Mouse (Mus musculus) intestine, embryonic 14.5 days (tissue): ENCODE results near the gene Grap. TPM values are rescaled to one million over a fixed set of nuclear protein-coding genes. Genes with fewer than 3 reads are reported as not detected.

Source experiments
- ATAC-seq: fragments of 200-750 bp; cut with Nextera tagmentation; replicated peaks from 2 replicates; pipeline ENCODE4 v1.8.0; 2017; ENCODE audit warnings: low read depth, moderate number of reproducible peaks, moderate TSS enrichment, moderate library complexity; ENCODE audit not compliant: low FRiP score, low TSS enrichment
- DNase-seq: peaks from one replicate; pipeline ENCODE4 v3.0.0-alpha.2; 2018; ENCODE audit warnings: low spot score
- H3K27ac ChIP-seq: fragments of 300-500 bp; sonication (generic); 2 replicates; pipeline ENCODE4 v1.5.1; 2014; ENCODE audit warnings: low read depth, mild to moderate bottlenecking, control low read depth
- H3K27me3 ChIP-seq: fragments of 300-500 bp; sonication (generic); replicated peaks from 2 replicates; pipeline ENCODE4 v1.6.1; 2014; ENCODE audit warnings: low read length, control low read depth; ENCODE audit not compliant: control insufficient read depth, insufficient read depth
- H3K36me3 ChIP-seq: fragments of 300-500 bp; sonication (generic); 2 replicates; pipeline ENCODE4 v1.6.1; 2014; ENCODE audit warnings: low read length, control low read depth; ENCODE audit not compliant: control insufficient read depth, insufficient read depth
- H3K4me1 ChIP-seq: fragments of 300-500 bp; sonication (generic); replicated peaks from 2 replicates; pipeline ENCODE4 v1.6.1; 2014; ENCODE audit warnings: low read length, control low read depth, mixed read lengths; ENCODE audit not compliant: control insufficient read depth, insufficient read depth
- H3K4me2 ChIP-seq: fragments of 300-500 bp; sonication (generic); 2 replicates; pipeline ENCODE4 v1.6.1; 2014; ENCODE audit warnings: low read length
- H3K4me3 ChIP-seq: fragments of 300-500 bp; sonication (generic); 2 replicates; pipeline ENCODE4 v1.5.1; 2014; ENCODE audit warnings: low read depth, low read length, control low read depth, mixed read lengths
- H3K9ac ChIP-seq: fragments of 300-500 bp; sonication (generic); 2 replicates; pipeline ENCODE4 v1.6.1; 2014; ENCODE audit warnings: mild to moderate bottlenecking, low read length
- H3K9me3 ChIP-seq: fragments of 300-500 bp; sonication (generic); 2 replicates; pipeline ENCODE4 v1.6.1; 2016; ENCODE audit warnings: low read length, control low read depth; ENCODE audit not compliant: control insufficient read depth
- whole genome bisulfite sequencing: fragments of 180-500 bp; shearing (Covaris S2); extraction: QIAGEN DNeasy Blood & Tissue Kit; methylation state at CpG from one replicate; pipeline ENCODE4 v1.1.7; 2014; 5-methylcytosine and 5-hydroxymethylcytosine counted together
- polyA plus RNA-seq: library from polyadenylated mRNA; unstranded; fragments of >200 nt; fragmentation: Nextera tagmentation; extraction: Ambion mirVana; gene quantifications from 2 replicates; pipeline ENCODE4 v1.2.1, GENCODE M21; 2014

Gene Grap
- polyA plus RNA-seq, 1 experiment from 2014 or later, result 6.5 TPM

DNA sequence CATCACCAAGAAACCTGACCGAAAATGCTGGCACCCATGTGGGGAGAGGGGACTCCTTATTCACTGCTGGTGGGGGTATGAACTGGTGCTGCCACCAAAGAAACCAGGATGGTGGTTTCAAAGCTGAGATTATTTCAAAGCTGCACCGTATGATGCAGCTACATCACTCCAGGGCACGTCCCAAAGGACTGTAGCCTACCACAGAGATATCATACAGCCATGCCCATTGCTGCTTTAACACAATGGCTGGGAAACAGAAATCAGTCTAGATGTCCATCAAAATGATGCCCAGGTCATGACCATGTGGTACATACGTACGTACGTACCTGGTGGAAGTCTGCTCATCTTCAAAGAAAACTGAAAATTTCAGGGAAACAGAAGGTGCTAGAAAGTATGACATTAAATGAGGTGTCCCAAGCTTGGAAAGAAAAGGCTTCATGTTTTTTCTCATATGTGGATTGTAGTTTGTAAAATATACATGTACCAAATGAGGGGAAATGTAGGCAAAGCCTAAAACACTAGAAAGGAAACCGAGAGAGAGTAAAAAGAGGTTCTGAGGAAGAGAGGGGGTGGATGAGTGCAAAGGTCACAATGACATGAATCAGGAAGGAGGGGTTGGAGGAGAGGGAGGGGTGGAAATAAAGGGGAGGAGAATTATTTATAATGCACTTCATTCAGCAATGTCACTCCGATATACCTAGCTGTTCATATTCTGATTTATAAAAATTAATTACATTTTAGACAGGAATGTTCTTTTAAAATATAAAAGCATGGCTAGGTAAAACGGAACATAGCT is 2.4 kb upstream of the Grap start:
- Histone ChIP-seq H3K27ac (no peak overlapping the region), H3K4me3 (no peak overlapping the region), H3K4me1 (no peaks in the 10 kb centered on the region), H3K9me3 (no peaks in the 10 kb centered on the region), H3K36me3 (no peaks in the 10 kb centered on the region), H3K27me3 (no peaks in the 10 kb centered on the region), H3K9ac (no peak overlapping the region), H3K4me2 (no peak overlapping the region)
- ATAC-seq, result no peak
- no peak for DNase-seq
- 84% methylated on average over 9 of the region's 9 CpGs for WGBS

DNA sequence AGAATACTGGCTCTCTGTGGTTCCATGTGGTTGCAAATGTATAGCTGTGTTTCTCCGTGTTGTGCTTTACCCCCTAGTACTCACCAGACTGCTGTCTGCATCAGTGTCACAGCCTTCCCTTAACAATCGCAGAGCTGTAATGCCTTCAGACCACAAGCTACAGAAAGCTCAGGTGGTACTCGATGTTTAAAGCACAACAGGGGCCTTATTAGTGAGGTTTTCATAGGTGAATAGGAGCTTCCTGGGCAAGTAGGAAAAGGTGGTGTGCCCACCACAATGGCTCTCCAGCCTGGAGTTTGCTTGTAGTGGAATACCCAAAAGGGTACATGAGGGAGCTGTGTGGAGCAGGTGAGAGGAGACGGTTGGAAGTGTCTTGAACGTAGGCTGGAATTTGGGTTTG is 849 bp upstream of the Grap start:
- DNase-seq (no peak), ATAC-seq (no peak)
- WGBS, result 86% methylated on average over 5 of the region's 5 CpGs
- Histone ChIP-seq H3K4me1 (no peaks in the 10 kb centered on the region), H3K9ac (no peak overlapping the region), H3K9me3 (no peaks in the 10 kb centered on the region), H3K4me2 (no peak overlapping the region), H3K27me3 (no peaks in the 10 kb centered on the region), H3K27ac (no peak overlapping the region), H3K36me3 (no peaks in the 10 kb centered on the region), H3K4me3 (no peak overlapping the region)

DNA sequence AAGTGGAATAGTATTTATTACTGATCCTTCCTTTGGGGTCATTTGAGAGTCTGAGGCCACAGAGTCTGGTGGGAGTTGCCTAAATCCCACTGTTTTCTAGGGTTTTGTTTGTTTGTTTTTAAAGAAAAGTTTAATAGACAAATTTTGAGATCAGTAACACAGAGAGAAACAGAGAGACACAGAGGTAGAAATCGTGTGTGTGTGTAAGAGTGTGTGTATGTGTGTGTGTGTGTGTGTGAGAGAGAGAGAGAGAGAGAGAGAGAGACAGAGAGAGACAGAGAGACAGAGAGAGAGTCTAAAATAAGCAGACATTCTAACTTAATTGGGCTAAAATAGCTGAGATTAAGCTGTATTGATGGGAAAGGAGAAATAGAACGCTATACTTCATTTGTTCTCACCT is 503 bp downstream of the Grap start:
- Histone ChIP-seq H3K36me3 (no peaks in the 10 kb centered on the region), H3K4me2 (no peak overlapping the region), H3K9me3 (no peaks in the 10 kb centered on the region), H3K9ac (no peak overlapping the region), H3K4me1 (no peaks in the 10 kb centered on the region), H3K27me3 (no peaks in the 10 kb centered on the region), H3K4me3 (no peak overlapping the region), H3K27ac (no peak overlapping the region)
- no peak for DNase-seq
- WGBS, result 76% methylated on average over 2 of the region's 2 CpGs
- ATAC-seq, result no peak

DNA sequence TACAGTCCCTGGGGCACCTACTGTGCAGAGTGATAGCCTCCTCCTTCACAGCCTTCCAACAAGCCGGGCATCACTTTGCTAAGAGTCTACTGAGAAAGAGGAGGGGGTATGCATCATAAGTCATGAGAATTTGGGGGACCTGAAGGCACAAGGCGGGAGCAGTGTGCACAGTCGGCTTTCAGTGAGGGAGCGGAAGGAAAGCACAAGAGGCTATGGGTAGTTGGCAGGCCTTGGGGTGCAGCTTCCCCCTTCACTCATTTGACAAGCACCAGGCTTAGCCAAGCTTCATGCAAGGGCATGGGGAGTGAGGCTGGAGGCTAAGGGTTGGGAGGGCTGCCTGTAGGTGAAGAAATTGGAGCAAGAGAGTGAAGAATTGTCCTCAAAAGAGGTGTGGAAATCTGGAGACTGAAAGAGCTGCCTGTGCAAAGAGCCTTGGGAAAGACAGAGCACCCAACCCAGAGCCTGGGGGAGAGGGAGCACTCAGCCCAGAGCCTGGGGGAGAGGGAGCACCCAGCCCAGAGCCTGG is 1.8 kb downstream of the Grap start:
- H3K4me3 ChIP-seq, result no peak overlapping the region
- H3K9me3 ChIP-seq, result no peaks in the 10 kb centered on the region
- no peak for ATAC-seq
- H3K9ac ChIP-seq, result no peak overlapping the region
- H3K4me1 ChIP-seq, result no peaks in the 10 kb centered on the region
- no peaks in the 10 kb centered on the region for H3K27me3 ChIP-seq
- no peak for DNase-seq
- H3K27ac ChIP-seq, result no peak overlapping the region
- 91% methylated on average over 4 of the region's 4 CpGs for WGBS
- no peak overlapping the region for H3K4me2 ChIP-seq
- H3K36me3 ChIP-seq, result no peaks in the 10 kb centered on the region

DNA sequence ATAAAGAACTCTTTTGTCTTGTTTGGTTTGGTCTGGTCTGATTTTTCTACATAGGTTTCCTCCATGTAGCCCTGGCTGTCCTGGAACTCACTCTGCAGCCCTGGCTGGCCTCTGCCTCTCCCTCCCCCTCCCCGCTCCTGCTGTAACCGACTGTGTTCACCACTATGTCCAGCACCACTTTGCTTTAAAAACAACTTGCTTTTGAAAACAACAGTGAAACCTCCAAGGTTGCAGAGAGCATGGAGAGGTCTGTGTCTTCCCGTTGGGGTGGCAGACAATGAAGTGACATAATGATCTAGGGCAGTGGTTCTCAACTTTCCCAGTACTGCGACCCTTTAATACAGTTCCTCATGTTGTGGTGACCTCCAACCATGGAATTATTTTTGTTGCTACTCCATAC is 2.6 kb downstream of the Grap start:
- Histone ChIP-seq H3K9me3 (no peaks in the 10 kb centered on the region), H3K4me2 (no peak overlapping the region), H3K4me1 (no peaks in the 10 kb centered on the region), H3K27ac (no peak overlapping the region), H3K4me3 (no peak overlapping the region), H3K27me3 (no peaks in the 10 kb centered on the region), H3K36me3 (no peaks in the 10 kb centered on the region), H3K9ac (no peak overlapping the region)
- ATAC-seq (no peak), DNase-seq (no peak)
- 63% methylated on average over 4 of the region's 4 CpGs for WGBS

DNA sequence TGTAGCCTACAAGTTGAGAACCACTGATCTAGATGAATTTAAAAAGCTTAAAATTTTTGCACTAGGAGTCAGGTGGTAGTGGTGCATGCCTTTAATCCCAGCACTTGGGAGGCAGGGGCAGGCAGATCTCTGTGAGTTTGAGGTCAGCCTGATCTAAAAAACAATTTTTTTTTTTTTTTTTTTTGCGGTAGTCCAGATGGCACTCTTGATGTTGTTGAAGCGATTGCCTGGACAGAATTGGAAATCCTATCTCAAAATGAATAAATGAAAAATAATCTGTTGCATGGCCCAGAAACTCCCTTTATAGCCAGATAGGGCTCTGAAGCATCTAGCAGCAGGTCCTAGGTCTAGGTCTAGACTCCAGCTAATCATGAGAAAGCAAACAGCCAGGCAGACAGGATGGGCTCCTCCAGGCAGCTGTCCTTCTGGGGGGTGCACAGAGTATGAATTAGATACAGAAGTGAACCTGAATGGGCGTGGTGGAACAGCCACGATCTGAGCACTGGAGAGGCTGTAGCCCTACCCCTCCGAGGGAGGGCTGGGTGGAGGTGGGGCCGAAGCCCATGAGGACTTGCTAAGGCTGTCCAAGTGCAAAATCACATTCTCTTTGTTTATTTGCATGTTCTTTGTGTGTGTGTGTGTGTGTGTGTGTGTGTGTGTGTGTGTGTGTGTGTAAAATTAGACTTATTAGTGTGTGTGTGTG is 3.2 kb downstream of the Grap start:
- H3K9ac ChIP-seq, result no peak overlapping the region
- no peak overlapping the region for H3K27ac ChIP-seq
- no peak overlapping the region for H3K4me3 ChIP-seq
- ATAC-seq, result no peak
- no peaks in the 10 kb centered on the region for H3K36me3 ChIP-seq
- DNase-seq, result no peak
- no peaks in the 10 kb centered on the region for H3K4me1 ChIP-seq
- WGBS, result 68% methylated on average over 6 of the region's 6 CpGs
- H3K9me3 ChIP-seq, result no peaks in the 10 kb centered on the region
- no peaks in the 10 kb centered on the region for H3K27me3 ChIP-seq
- no peak overlapping the region for H3K4me2 ChIP-seq

DNA sequence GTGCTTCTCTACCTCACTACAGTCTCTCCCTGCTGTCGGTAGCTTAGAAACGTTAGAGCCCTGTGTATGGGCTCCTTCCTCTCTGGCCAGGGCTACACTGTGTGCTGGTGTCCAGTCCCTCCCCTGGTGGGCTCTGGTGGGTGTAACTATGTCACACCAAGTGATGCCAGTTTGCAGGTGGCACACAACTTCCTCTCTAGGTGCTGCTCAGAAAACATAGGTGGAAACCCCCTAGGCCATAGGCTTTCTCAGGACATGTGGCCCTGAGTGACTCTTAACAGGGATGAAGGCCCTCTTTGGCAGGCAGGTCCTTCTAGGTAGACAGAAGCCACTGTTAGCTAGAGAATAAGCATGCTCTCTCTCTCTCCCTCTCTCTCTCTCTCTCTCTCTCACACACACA is 4.4 kb downstream of the Grap start:
- ATAC-seq, result no peak
- Histone ChIP-seq H3K4me3 (no peak overlapping the region), H3K9ac (no peak overlapping the region), H3K27ac (no peak overlapping the region), H3K4me1 (no peaks in the 10 kb centered on the region), H3K27me3 (no peaks in the 10 kb centered on the region), H3K36me3 (no peaks in the 10 kb centered on the region), H3K4me2 (no peak overlapping the region), H3K9me3 (no peaks in the 10 kb centered on the region)
- WGBS, result 59% methylated on average over 2 of the region's 2 CpGs
- DNase-seq, result no peak

DNA sequence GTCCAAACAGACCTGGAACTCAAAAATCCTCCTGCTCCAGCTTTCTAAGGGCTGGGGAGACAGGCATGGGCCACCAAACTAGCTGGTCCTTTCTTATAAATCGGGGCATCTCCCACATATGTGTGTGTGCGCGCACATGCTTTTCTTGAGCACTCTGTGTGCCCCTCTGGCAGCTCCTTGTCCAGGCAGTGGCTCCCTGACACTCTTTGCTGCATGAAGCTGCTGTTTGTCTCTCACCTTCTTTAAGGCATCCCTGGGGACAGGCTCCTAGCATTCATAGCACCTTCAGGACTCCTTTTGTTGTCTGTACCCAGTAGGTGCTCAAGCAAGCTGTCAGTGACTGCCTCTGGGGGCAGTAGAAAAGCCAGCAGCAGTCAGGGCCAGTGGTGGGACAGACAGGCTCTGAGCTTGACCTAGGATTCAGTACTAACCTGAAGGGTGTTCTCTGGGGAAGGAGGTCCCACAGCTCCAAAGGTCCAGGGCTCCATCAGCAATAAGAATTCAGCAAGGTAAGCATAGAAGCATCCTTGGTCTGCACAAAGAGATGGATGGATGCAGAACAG is 5.4 kb downstream of the Grap start:
- Histone ChIP-seq H3K9ac (no peak overlapping the region), H3K27ac (no peak overlapping the region), H3K4me3 (no peak overlapping the region), H3K36me3 (no peaks in the 10 kb centered on the region), H3K27me3 (no peaks in the 10 kb centered on the region), H3K9me3 (no peaks in the 10 kb centered on the region), H3K4me1 (no peaks in the 10 kb centered on the region), H3K4me2 (no peak overlapping the region)
- ATAC-seq, result no peak
- 85% methylated on average over 3 of the region's 3 CpGs for WGBS
- DNase-seq, result no peak
